Comparison of ENCODE assay signal across 9 mouse cellular contexts in the genomic region with DNA sequence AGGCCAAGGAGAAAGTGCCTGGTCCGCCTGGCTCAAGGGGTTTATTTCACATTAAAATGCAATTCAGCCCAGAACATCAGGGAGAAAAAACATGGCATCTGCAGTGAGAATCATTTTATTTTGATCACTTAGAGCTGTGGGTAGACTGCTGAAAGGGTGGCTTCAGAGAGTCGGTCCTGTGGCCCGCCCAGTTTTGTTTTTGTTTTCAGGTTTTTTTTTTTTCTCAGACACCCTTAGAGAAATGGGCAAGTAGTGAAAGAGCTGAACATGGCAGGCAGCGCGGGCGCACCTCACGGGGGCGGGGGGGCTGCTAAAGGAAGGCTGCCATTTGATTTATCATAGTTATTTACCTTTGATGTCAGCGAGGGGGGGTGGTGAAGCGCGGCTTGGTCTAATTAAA. TPM values are rescaled to one million over a fixed set of nuclear protein-coding genes. Genes with fewer than 3 reads are reported as not detected.
DNase-seq lines count a peak whose midpoint lies in the region; ATAC-seq and TF ChIP-seq lines count a peak whose summit lies in the region.
"Had no signal": no experiment of that assay in that cellular context is flagged by ENCODE, and none has a peak within 500 bp of the region (broad histone marks: within the 10 kb centered on the region; RNA-seq: fewer than 3 reads in every experiment).

No protein-coding gene starts in this region.

- TF ChIP-seq EP300 in heart, adult 2 months (IDR thresholded peaks at IDR 0.05; ENCODE audit: insufficient read depth, low read depth, low read length), result no peak

- TF ChIP-seq CTCF in heart, adult 2 months (IDR thresholded peaks at IDR 0.05), result no peak
- no peak for TF ChIP-seq CTCF in bone marrow macrophage, adult 2 months (IDR thresholded peaks at IDR 0.05; ENCODE audit: low read depth, low read length)

- no peak for DNase-seq in heart, adult 2 months
- no peak for DNase-seq in heart, adult 9 months (ENCODE audit: low spot score in 2 of 2)
- peak; percentile 12 for DNase-seq in hindbrain, embryonic 11.5 days (ENCODE audit: low spot score)
- no peak for DNase-seq in urinary bladder, postnatal 25 days (ENCODE audit: low spot score)
- DNase-seq in urinary bladder, adult 2 months (ENCODE audit: low spot score), result no peak
- DNase-seq in kidney, adult 11 months, result no peak
- DNase-seq: cerebellum, adult 9-11 months had no signal

- peaks cover 5% of the 10 kb centered on the region for H3K4me1 ChIP-seq in heart, adult 2 months (ENCODE audit: control insufficient read depth, insufficient read depth, low read length)
- H3K4me1 ChIP-seq in bone marrow macrophage, adult 2 months (ENCODE audit: control insufficient read depth, insufficient read depth, low read length), result no peaks in the 10 kb centered on the region
- no peaks in the 10 kb centered on the region for H3K4me1 ChIP-seq in hindbrain, embryonic 11.5 days (replicated peaks; ENCODE audit: control insufficient read depth, insufficient read depth, low read length)
- H3K4me1 ChIP-seq in midbrain, embryonic 13.5 days (replicated peaks), result peaks cover 3% of the 10 kb centered on the region; the same call in 1 of the 2 replicates

- H3K27me3 ChIP-seq in heart, adult 2 months (ENCODE audit: control insufficient read depth, insufficient read depth, low read length), result peaks cover 2% of the 10 kb centered on the region; the same call in 1 of the 2 replicates
- H3K27me3 ChIP-seq in hindbrain, embryonic 11.5 days (ENCODE audit: control insufficient read depth, insufficient read depth, low read length), result no peaks in the 10 kb centered on the region; the same call in 1 of the 2 replicates
- peaks cover 4% of the 10 kb centered on the region; the same call in 1 of the 2 replicates for H3K27me3 ChIP-seq in midbrain, embryonic 13.5 days

- no peaks in the 10 kb centered on the region for H3K9me3 ChIP-seq in hindbrain, embryonic 11.5 days (ENCODE audit: control insufficient read depth, low read length)
- H3K9me3 ChIP-seq in midbrain, embryonic 13.5 days, result no peaks in the 10 kb centered on the region

- whole genome bisulfite sequencing in heart, adult 2 months, result 16% methylated on average over 11 of the region's 11 CpGs
- 18% methylated on average over 11 of the region's 11 CpGs for WGBS in hindbrain, embryonic 11.5 days
- 16% methylated on average over 11 of the region's 11 CpGs for WGBS in midbrain, embryonic 13.5 days

- H3K36me3 ChIP-seq in heart, adult 2 months (ENCODE audit: control insufficient read depth, insufficient read depth, low read length), result no peaks in the 10 kb centered on the region
- no peaks in the 10 kb centered on the region for H3K36me3 ChIP-seq in hindbrain, embryonic 11.5 days (ENCODE audit: control insufficient read depth, insufficient read depth, low read length)
- no peaks in the 10 kb centered on the region for H3K36me3 ChIP-seq in midbrain, embryonic 13.5 days

- TF ChIP-seq POLR2A in heart, adult 2 months (IDR thresholded peaks at IDR 0.05; ENCODE audit: insufficient read depth, low read depth, low read length), result no peak
- TF ChIP-seq POLR2A in bone marrow macrophage, adult 2 months (IDR thresholded peaks at IDR 0.05; ENCODE audit: borderline replicate concordance, low read depth, low read length), result no peak

- H3K4me3 ChIP-seq in heart, adult 2 months, result peak overlapping the region; percentile 39
- peak overlapping the region; percentile 5; the same call in 1 of the 2 replicates for H3K4me3 ChIP-seq in bone marrow macrophage, adult 2 months (ENCODE audit: insufficient read depth, low read length)
- H3K4me3 ChIP-seq in hindbrain, embryonic 11.5 days (ENCODE audit: low read depth, low read length), result peak overlapping the region; percentile 26
- peak overlapping the region; percentile 58 for H3K4me3 ChIP-seq in midbrain, embryonic 13.5 days (replicated peaks)

- intact Hi-C loops in heart, adult 2 months (cut with DNase I), result loop anchor here (5.0 to 10.0 kb wide), 3 partner anchors 84 to 364 kb away; partner anchors contain the start of gene Cstf2

- H3K4me2 ChIP-seq in hindbrain, embryonic 11.5 days (replicated peaks; ENCODE audit: low read depth, low read length), result peak overlapping the region; percentile 45
- H3K4me2 ChIP-seq in midbrain, embryonic 13.5 days (replicated peaks), result peak overlapping the region; percentile 77

- H3K79me2 ChIP-seq in heart, adult 2 months (replicated peaks; ENCODE audit: control insufficient read depth, insufficient read depth, low read length), result no peaks in the 10 kb centered on the region; the same call in 1 of the 2 replicates

- peak overlapping the region; percentile 44 for H3K27ac ChIP-seq in heart, adult 2 months
- no peak overlapping the region for H3K27ac ChIP-seq in bone marrow macrophage, adult 2 months (ENCODE audit: insufficient read depth, low read depth, low read length)
- no peak overlapping the region for H3K27ac ChIP-seq in hindbrain, embryonic 11.5 days (ENCODE audit: low read depth, low read length)
- peak overlapping the region; percentile 71 for H3K27ac ChIP-seq in midbrain, embryonic 13.5 days

- ATAC-seq in hindbrain, embryonic 11.5 days (ENCODE audit: low FRiP score), result no peak
- no peak for ATAC-seq in midbrain, embryonic 13.5 days

- H3K9ac ChIP-seq in heart, adult 2 months (ENCODE audit: low read depth, low read length), result peak overlapping the region; percentile 25; the same call in 1 of the 2 replicates
- H3K9ac ChIP-seq in hindbrain, embryonic 11.5 days (ENCODE audit: low read depth, low read length), result no peak overlapping the region
- peak overlapping the region; percentile 49; the same call in 1 of the 2 replicates for H3K9ac ChIP-seq in midbrain, embryonic 13.5 days (replicated peaks)

RNA-seq across cellular contexts. Expression of gene Pcdh19, which starts 2.0 kb away (rescaled TPM):
- total RNA-seq in heart, adult 2 months (2021), result 1 to 10 TPM; 7.9 to 8.5 TPM
- 1.9 and 3.1 TPM in 2 replicates for polyA plus RNA-seq in heart, adult 2 months (2012; rRNA removed)
- 0.11 and 0.83 TPM in 2 replicates for polyA plus RNA-seq in bone marrow macrophage, adult 2 months (2012; ENCODE audit: insufficient read depth, insufficient read length, missing spikeins)
- 3.3 and 4.8 TPM in 2 replicates for polyA plus RNA-seq in hindbrain, embryonic 11.5 days (2014; fragmentation: Nextera tagmentation; extraction: Ambion mirVana)
- polyA plus RNA-seq in midbrain, embryonic 13.5 days (2015; fragmentation: Nextera tagmentation; extraction: Ambion mirVana), result 14.4 and 15.2 TPM in 2 replicates
- 1.4 and 1.9 TPM in 2 replicates for polyA plus RNA-seq in urinary bladder, adult 2 months (2012; rRNA removed)

Comparison
In these comparisons a context has a peak if more than half of its experiments do, and no peak if none do; other contexts are left out.
1. H3K27ac ChIP-seq: peak in heart, adult 2 months (single experiment) and midbrain, embryonic 13.5 days (single experiment); none in bone marrow macrophage, adult 2 months (single experiment) and hindbrain, embryonic 11.5 days (single experiment).
2. H3K4me3 ChIP-seq: peak in every context shown above with its lines; median percentile 58 in midbrain, embryonic 13.5 days; 39 in heart, adult 2 months; 26 in hindbrain, embryonic 11.5 days; 5 in bone marrow macrophage, adult 2 months.